Mouse (Mus musculus) thymus, postnatal 36 days (tissue): Measurements from ENCODE around the gene Micu1.

Source experiments
- DNase-seq, 2 experiments: peaks; one replicate each; pipeline ENCODE4 v3.0.0; 2022; ENCODE audit warnings: mixed read lengths in 2 of 2

Micu1 gene

GRCm38 (mm10) chr10:59724634-59725033 is 22.4 kb downstream of the Micu1 start:
- DNase-seq, result no peak

- no peak for DNase-seq
Observed at GRCm38 (mm10) chr10:59727251-59727650, 25.0 kb downstream of the Micu1 start.

- no peak for DNase-seq
Observed at GRCm38 (mm10) chr10:59729261-59729660, 27.0 kb downstream of the Micu1 start.

- DNase-seq, result no peak
Observed at GRCm38 (mm10) chr10:59729842-59730241, 27.6 kb downstream of the Micu1 start.

GRCm38 (mm10) chr10:59736027-59736598 is 33.8 kb downstream of the Micu1 start:
- DNase-seq, result no peak

GRCm38 (mm10) chr10:59741448-59741847 is 39.2 kb downstream of the Micu1 start:
- DNase-seq, result no peak

- DNase-seq, result no peak
Observed at GRCm38 (mm10) chr10:59743397-59743796, 41.1 kb downstream of the Micu1 start.

GRCm38 (mm10) chr10:59743969-59744368 is 41.7 kb downstream of the Micu1 start:
- no peak for DNase-seq

GRCm38 (mm10) chr10:59747334-59747733 is 45.1 kb downstream of the Micu1 start:
- no peak for DNase-seq

GRCm38 (mm10) chr10:59748699-59749200 is 46.5 kb downstream of the Micu1 start:
- DNase-seq, result no peak

- no peak for DNase-seq
Observed at GRCm38 (mm10) chr10:59753538-59754069, 51.3 kb downstream of the Micu1 start.

- no peak for DNase-seq
Observed at GRCm38 (mm10) chr10:59754104-59754503, 51.8 kb downstream of the Micu1 start.

- no peak for DNase-seq
Observed at GRCm38 (mm10) chr10:59754901-59755300, 52.6 kb downstream of the Micu1 start.

GRCm38 (mm10) chr10:59755681-59756080 is 53.4 kb downstream of the Micu1 start:
- DNase-seq, result no peak

GRCm38 (mm10) chr10:59756090-59756489 is 53.8 kb downstream of the Micu1 start:
- DNase-seq, result no peak

- no peak for DNase-seq
Observed at GRCm38 (mm10) chr10:59756570-59756969, 54.3 kb downstream of the Micu1 start.

- no peak for DNase-seq
Observed at GRCm38 (mm10) chr10:59764781-59765180, 62.5 kb downstream of the Micu1 start.

GRCm38 (mm10) chr10:59768369-59769079 is 66.2 kb downstream of the Micu1 start:
- no peak for DNase-seq

- no peak for DNase-seq
Observed at GRCm38 (mm10) chr10:59771375-59772048, 69.2 kb downstream of the Micu1 start.

- DNase-seq, result no peak
Observed at GRCm38 (mm10) chr10:59772049-59772397, 69.7 kb downstream of the Micu1 start.

- DNase-seq, result no peak
Observed at GRCm38 (mm10) chr10:59773441-59774140, 71.3 kb downstream of the Micu1 start.

GRCm38 (mm10) chr10:59774141-59774534 is 71.9 kb downstream of the Micu1 start:
- no peak for DNase-seq

GRCm38 (mm10) chr10:59777246-59777645 is 75.0 kb downstream of the Micu1 start:
- DNase-seq, result no peak
